9 mouse cellular contexts compared by ENCODE assay signal in the genomic region with DNA sequence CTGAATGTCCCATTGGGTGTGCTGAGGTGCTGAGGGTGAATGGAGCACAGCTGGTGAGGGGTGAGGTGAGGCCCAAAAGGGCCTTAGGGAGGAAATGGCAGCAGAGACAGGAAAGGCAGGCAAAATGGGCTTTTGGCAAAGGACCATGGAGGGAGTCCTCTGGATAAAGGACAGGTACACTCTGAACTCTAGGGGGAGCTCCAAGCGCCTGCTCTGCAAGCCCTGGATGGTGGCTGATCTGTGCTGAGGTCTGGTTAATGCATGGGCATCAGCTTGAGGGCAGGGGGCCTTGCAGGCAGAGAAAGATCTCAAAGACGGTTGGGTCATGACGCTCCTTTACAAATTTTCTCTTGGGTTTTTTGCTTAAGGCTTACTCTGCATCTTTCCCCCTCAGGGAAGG.
DNase-seq lines count a peak whose midpoint lies in the region; ATAC-seq and TF ChIP-seq lines count a peak whose summit lies in the region.
"Had no signal": no experiment of that assay in that cellular context is flagged by ENCODE, and none has a peak within 500 bp of the region (broad histone marks: within the 10 kb centered on the region; RNA-seq: fewer than 3 reads in every experiment).

No protein-coding gene starts in this region.

- peak; percentile 9; the same call in 1 of the 2 replicates for TF ChIP-seq CTCF in testis, adult 2 months (IDR thresholded peaks at IDR 0.05; ENCODE audit: control insufficient read depth, insufficient read depth, insufficient replicate concordance, low read depth, low read length)
- TF ChIP-seq CTCF in liver, postnatal 0 days (IDR thresholded peaks at IDR 0.05; ENCODE audit: low read depth): peak; percentile 62

- H3K9ac ChIP-seq in forebrain, embryonic 15.5 days (replicated peaks): no peak overlapping the region
- H3K9ac ChIP-seq in liver, postnatal 0 days (replicated peaks): no peak overlapping the region
- H3K9ac ChIP-seq: heart, embryonic 15.5 days had no signal

- DNase-seq in forebrain, embryonic 10.5 days (ENCODE audit: extremely low spot score, low spot score): peak; percentile 33
- no peak for DNase-seq in testis, postnatal 14 days (ENCODE audit: low spot score)
- DNase-seq in embryo, embryonic 11.5 days (ENCODE audit: low read depth, low spot score): peak; percentile 36
- peak; percentile 31 for DNase-seq in liver, postnatal 0 days
- no peak for DNase-seq in right cerebral cortex, postnatal 36 days (ENCODE audit: low spot score in 2 of 2)

- no peak for TF ChIP-seq EP300 in liver, postnatal 0 days (IDR thresholded peaks at IDR 0.05; ENCODE audit: low read depth)

- ATAC-seq in forebrain, embryonic 15.5 days (replicated peaks): no peak
- ATAC-seq in liver, postnatal 0 days: no peak
- ATAC-seq in inflammation-experienced regulatory T-cells, adult 6 months: no peak

- no peak overlapping the region for H3K27ac ChIP-seq in forebrain, embryonic 10.5 days
- H3K27ac ChIP-seq in forebrain, embryonic 15.5 days (replicated peaks): no peak overlapping the region
- H3K27ac ChIP-seq in testis, adult 2 months (ENCODE audit: control insufficient read depth, insufficient read depth, low read depth, low read length): no peak overlapping the region
- no peak overlapping the region for H3K27ac ChIP-seq in liver, postnatal 0 days (ENCODE audit: low read depth)
- H3K27ac ChIP-seq: heart, embryonic 15.5 days had no signal

- peaks cover 2% of the 10 kb centered on the region; the same call in 1 of the 2 replicates for H3K4me1 ChIP-seq in forebrain, embryonic 10.5 days
- H3K4me1 ChIP-seq in forebrain, embryonic 15.5 days: no peaks in the 10 kb centered on the region
- no peaks in the 10 kb centered on the region for H3K4me1 ChIP-seq in testis, adult 2 months (ENCODE audit: control insufficient read depth, insufficient read depth, low read length)
- H3K4me1 ChIP-seq in liver, postnatal 0 days (ENCODE audit: insufficient read depth): no peaks in the 10 kb centered on the region
- H3K4me1 ChIP-seq: heart, embryonic 15.5 days had no signal

- no peaks in the 10 kb centered on the region for H3K9me3 ChIP-seq in forebrain, embryonic 10.5 days
- no peaks in the 10 kb centered on the region for H3K9me3 ChIP-seq in forebrain, embryonic 15.5 days
- no peaks in the 10 kb centered on the region for H3K9me3 ChIP-seq in liver, postnatal 0 days (ENCODE audit: low read length)
- H3K9me3 ChIP-seq: heart, embryonic 15.5 days had no signal

- 23% methylated on average over 3 of the region's 3 CpGs for WGBS in forebrain, embryonic 10.5 days
- WGBS in forebrain, embryonic 15.5 days: 15% methylated on average over 3 of the region's 3 CpGs
- 20% methylated on average over 3 of the region's 3 CpGs for WGBS in liver, postnatal 0 days (ENCODE audit: insufficient replicate concordance)

- no peak overlapping the region for H3K4me2 ChIP-seq in forebrain, embryonic 15.5 days (replicated peaks)
- no peak overlapping the region for H3K4me2 ChIP-seq in liver, postnatal 0 days (ENCODE audit: low read depth, low read length)
- H3K4me2 ChIP-seq: heart, embryonic 15.5 days had no signal

- H3K4me3 ChIP-seq in forebrain, embryonic 10.5 days: no peak overlapping the region
- H3K4me3 ChIP-seq in forebrain, embryonic 15.5 days: no peak overlapping the region
- no peak overlapping the region for H3K4me3 ChIP-seq in testis, adult 2 months (ENCODE audit: control insufficient read depth, low read depth, low read length)
- no peak overlapping the region for H3K4me3 ChIP-seq in liver, postnatal 0 days (ENCODE audit: low read depth, low read length)
- H3K4me3 ChIP-seq: heart, embryonic 15.5 days had no signal

- no peak for TF ChIP-seq POLR2A in testis, adult 2 months (IDR thresholded peaks at IDR 0.05; ENCODE audit: control insufficient read depth, low read depth, low read length)

- no peaks in the 10 kb centered on the region for H3K27me3 ChIP-seq in forebrain, embryonic 10.5 days (ENCODE audit: poor library complexity, severe bottlenecking)
- no peaks in the 10 kb centered on the region for H3K27me3 ChIP-seq in forebrain, embryonic 15.5 days
- no peaks in the 10 kb centered on the region for H3K27me3 ChIP-seq in testis, adult 2 months (ENCODE audit: control insufficient read depth, insufficient read depth, low read length)
- H3K27me3 ChIP-seq in liver, postnatal 0 days (ENCODE audit: insufficient read depth, low read length): no peaks in the 10 kb centered on the region
- H3K27me3 ChIP-seq: heart, embryonic 15.5 days had no signal

- H3K36me3 ChIP-seq in forebrain, embryonic 10.5 days (replicated peaks): no peaks in the 10 kb centered on the region
- no peaks in the 10 kb centered on the region for H3K36me3 ChIP-seq in forebrain, embryonic 15.5 days
- no peaks in the 10 kb centered on the region for H3K36me3 ChIP-seq in testis, adult 2 months (ENCODE audit: control insufficient read depth, insufficient read depth, low read length)
- no peaks in the 10 kb centered on the region for H3K36me3 ChIP-seq in liver, postnatal 0 days (replicated peaks; ENCODE audit: insufficient read depth, low read length)
- H3K36me3 ChIP-seq: heart, embryonic 15.5 days had no signal

Comparison
In these comparisons a context has a peak if more than half of its experiments do, and no peak if none do; other contexts are left out.
1. DNase-seq: peak in forebrain, embryonic 10.5 days (single experiment), embryo, embryonic 11.5 days (single experiment) and liver, postnatal 0 days (single experiment); none in testis, postnatal 14 days (single experiment) and right cerebral cortex, postnatal 36 days (0 of 2).